Mouse (Mus musculus) MEL (cell line): ENCODE data around the gene Nt5dc3. TPM values are rescaled to one million over a fixed set of nuclear protein-coding genes. Genes with fewer than 3 reads are reported as not detected.

Source experiments
- DNase-seq: peaks from one replicate; pipeline ENCODE4 v3.0.0; 2011; ENCODE audit warnings: low read depth, low spot score
- H3K27ac ChIP-seq: 2 replicates; pipeline ENCODE4 v1.5.1; 2012; ENCODE audit warnings: low read depth, mild to moderate bottlenecking, control low read depth, low read length, moderate library complexity; ENCODE audit not compliant: control insufficient read depth
- H3K27me3 ChIP-seq, 2 experiments: fragments of 150-350 bp in 1 of 2; sonication (generic) in 1 of 2; 2 replicates each; pipeline ENCODE4 v1.6.1; 2012; ENCODE audit warnings: low read length in 2 of 2, mild to moderate bottlenecking in 2 of 2, improper control_type of control experiment in 1 of 2, moderate library complexity in 1 of 2; ENCODE audit not compliant: insufficient read depth in 2 of 2, control insufficient read depth in 1 of 2
- H3K36me3 ChIP-seq, 2 experiments: 2 replicates each; pipeline ENCODE4 v1.6.1; 2012 to 2014; ENCODE audit warnings: low read length in 2 of 2, improper control_type of control experiment in 1 of 2, inconsistent platforms in 1 of 2, mild to moderate bottlenecking in 1 of 2; ENCODE audit not compliant: insufficient read depth in 2 of 2, control insufficient read depth in 1 of 2
- H3K4me1 ChIP-seq, 2 experiments: fragments of 150-350 bp in 1 of 2; sonication (generic) in 1 of 2; 2 replicates each; pipeline ENCODE4 v1.6.1; 2012; ENCODE audit warnings: low read length in 2 of 2, improper control_type of control experiment in 1 of 2, mild to moderate bottlenecking in 1 of 2; ENCODE audit not compliant: insufficient read depth in 2 of 2, control insufficient read depth in 1 of 2
- H3K4me3 ChIP-seq, 2 experiments: fragments of 150-350 bp in 1 of 2; sonication (generic) in 1 of 2; 2 replicates each; pipeline ENCODE4 v1.5.1; 2012; ENCODE audit warnings: low read depth in 2 of 2, low read length in 2 of 2, mild to moderate bottlenecking in 2 of 2, moderate library complexity in 2 of 2, control low read depth in 1 of 2, improper control_type of control experiment in 1 of 2; ENCODE audit not compliant: control insufficient read depth in 1 of 2, insufficient read depth in 1 of 2
- H3K79me2 ChIP-seq: 2 replicates; pipeline ENCODE4 v1.6.1; 2012; ENCODE audit warnings: mild to moderate bottlenecking, low read length, moderate library complexity; ENCODE audit not compliant: control insufficient read depth, poor library complexity, insufficient read depth
- H3K9ac ChIP-seq: 2 replicates; pipeline ENCODE4 v1.6.1; 2012; ENCODE audit warnings: low read depth, mild to moderate bottlenecking, control low read depth, low read length, moderate library complexity; ENCODE audit not compliant: control insufficient read depth, poor library complexity, severe bottlenecking
- H3K9me3 ChIP-seq: fragments of 150-350 bp; sonication (generic); replicated peaks from 2 replicates; pipeline ENCODE4 v1.6.1; 2012; ENCODE audit warnings: mild to moderate bottlenecking, low read length, improper control_type of control experiment, moderate library complexity; ENCODE audit not compliant: insufficient read depth
- BHLHE40 ChIP-seq: IDR thresholded peaks from 2 replicates; pipeline ENCODE4 v1.6.1; 2012; ENCODE audit warnings: low read depth, mild to moderate bottlenecking, inconsistent platforms, low read length, improper control_type of control experiment, borderline replicate concordance
- CHD1 ChIP-seq: IDR thresholded peaks from 2 replicates; pipeline ENCODE4 v1.6.1; 2012; ENCODE audit warnings: low read depth, mild to moderate bottlenecking, inconsistent platforms, low read length, improper control_type of control experiment
- CHD2 ChIP-seq: IDR thresholded peaks from 2 replicates; pipeline ENCODE4 v1.6.1; 2011; ENCODE audit warnings: low read length, improper control_type of control experiment
- CTCF ChIP-seq, 3 experiments: IDR thresholded peaks in 2 of 3; conservative IDR thresholded peaks in 1 of 3; 2 replicates each; pipeline ENCODE4 v1.5.1; 2011 to 2012; ENCODE audit warnings: low read length in 3 of 3, low read depth in 2 of 3, mild to moderate bottlenecking in 2 of 3, improper control_type of control experiment in 1 of 3, inconsistent platforms in 1 of 3, mixed read lengths in 1 of 3, moderate library complexity in 1 of 3; ENCODE audit not compliant: control insufficient read depth in 1 of 3, insufficient read depth in 1 of 3, poor library complexity in 1 of 3, severe bottlenecking in 1 of 3
- E2F4 ChIP-seq: IDR thresholded peaks from 2 replicates; pipeline ENCODE4 v1.6.1; 2011; ENCODE audit warnings: low read depth, low read length, improper control_type of control experiment, borderline replicate concordance
- ELF1 ChIP-seq: IDR thresholded peaks from 2 replicates; pipeline ENCODE4 v1.6.1; 2014; ENCODE audit warnings: low read depth, mild to moderate bottlenecking, inconsistent platforms, low read length, improper control_type of control experiment, moderate library complexity
- EP300 ChIP-seq, 2 experiments: IDR thresholded peaks; 2 replicates each; pipeline ENCODE4 v1.6.1; 2011; ENCODE audit warnings: improper control_type of control experiment in 2 of 2, low read length in 2 of 2, low read depth in 1 of 2, mild to moderate bottlenecking in 1 of 2
- ETS1 ChIP-seq: IDR thresholded peaks from 2 replicates; pipeline ENCODE4 v1.6.1; 2012; ENCODE audit warnings: low read depth, mild to moderate bottlenecking, inconsistent platforms, low read length, improper control_type of control experiment, moderate library complexity
- GATA1 ChIP-seq: IDR thresholded peaks from 2 replicates; pipeline ENCODE4 v1.6.1; 2011; ENCODE audit warnings: low read depth, low read length, improper control_type of control experiment
- HCFC1 ChIP-seq: IDR thresholded peaks from 2 replicates; pipeline ENCODE4 v1.6.1; 2012; ENCODE audit warnings: low read depth, mild to moderate bottlenecking, inconsistent platforms, low read length, improper control_type of control experiment, moderate library complexity
- JUND ChIP-seq: IDR thresholded peaks from 2 replicates; pipeline ENCODE4 v1.6.1; 2011; ENCODE audit warnings: low read depth, mild to moderate bottlenecking, improper control_type of control experiment, low read length
- KAT2A ChIP-seq: conservative IDR thresholded peaks from 2 replicates; pipeline ENCODE4 v1.6.1; 2012; ENCODE audit warnings: low read depth, low read length, improper control_type of control experiment, inconsistent platforms
- MAFK ChIP-seq: IDR thresholded peaks from 2 replicates; pipeline ENCODE4 v1.6.1; 2011; ENCODE audit warnings: low read depth, mild to moderate bottlenecking, low read length, improper control_type of control experiment, borderline replicate concordance
- MAX ChIP-seq: IDR thresholded peaks from 2 replicates; pipeline ENCODE4 v1.6.1; 2011; ENCODE audit warnings: low read length, improper control_type of control experiment
- MAZ ChIP-seq: IDR thresholded peaks from 2 replicates; pipeline ENCODE4 v1.6.1; 2012; ENCODE audit warnings: low read depth, mild to moderate bottlenecking, inconsistent platforms, low read length, improper control_type of control experiment
- MEF2A ChIP-seq: IDR thresholded peaks from 2 replicates; pipeline ENCODE4 v1.6.1; 2014; ENCODE audit warnings: low read depth, mild to moderate bottlenecking, inconsistent platforms, low read length, improper control_type of control experiment; ENCODE audit not compliant: poor library complexity, insufficient replicate concordance, severe bottlenecking; ENCODE audit errors: extremely low read depth
- MXI1 ChIP-seq: IDR thresholded peaks from 2 replicates; pipeline ENCODE4 v1.6.1; 2011; ENCODE audit warnings: mild to moderate bottlenecking, low read depth, low read length, improper control_type of control experiment
- MYB ChIP-seq: IDR thresholded peaks from 2 replicates; pipeline ENCODE4 v1.6.1; 2011; ENCODE audit warnings: mild to moderate bottlenecking, low read depth, low read length, improper control_type of control experiment
- MYC ChIP-seq: IDR thresholded peaks from 2 replicates; pipeline ENCODE4 v1.6.1; 2011; ENCODE audit warnings: low read depth, mild to moderate bottlenecking, low read length, improper control_type of control experiment, moderate library complexity
- NELFE ChIP-seq: IDR thresholded peaks from 2 replicates; pipeline ENCODE4 v1.6.1; 2011; ENCODE audit warnings: low read depth, low read length, improper control_type of control experiment
- NRF1 ChIP-seq: IDR thresholded peaks from 2 replicates; pipeline ENCODE4 v1.6.1; 2014; ENCODE audit warnings: low read depth, mild to moderate bottlenecking, inconsistent platforms, low read length, improper control_type of control experiment, moderate library complexity; ENCODE audit not compliant: poor library complexity, insufficient read depth, severe bottlenecking
- POLR2A ChIP-seq, 2 experiments: IDR thresholded peaks; 2 replicates each; pipeline ENCODE4 v1.6.1; 2011 to 2012; ENCODE audit warnings: low read length in 2 of 2, mild to moderate bottlenecking in 2 of 2, control low read depth in 1 of 2, improper control_type of control experiment in 1 of 2, low read depth in 1 of 2, moderate library complexity in 1 of 2; ENCODE audit not compliant: control insufficient read depth in 1 of 2, insufficient read depth in 1 of 2, poor library complexity in 1 of 2
- POLR2AphosphoS2 ChIP-seq: IDR thresholded peaks from 2 replicates; pipeline ENCODE4 v1.6.1; 2011; ENCODE audit warnings: low read length, improper control_type of control experiment
- POLR2AphosphoS5 ChIP-seq: IDR thresholded peaks from 2 replicates; pipeline ENCODE4 v1.6.1; 2012; ENCODE audit warnings: low read depth, borderline replicate concordance, mild to moderate bottlenecking, inconsistent platforms, low read length, moderate library complexity, mixed read lengths
- RAD21 ChIP-seq: IDR thresholded peaks from 2 replicates; pipeline ENCODE4 v1.6.1; 2011; ENCODE audit warnings: mild to moderate bottlenecking, low read depth, low read length, improper control_type of control experiment
- RCOR1 ChIP-seq: IDR thresholded peaks from 2 replicates; pipeline ENCODE4 v1.6.1; 2012; ENCODE audit warnings: low read depth, mild to moderate bottlenecking, inconsistent platforms, low read length, improper control_type of control experiment
- SIN3A ChIP-seq: IDR thresholded peaks from 2 replicates; pipeline ENCODE4 v1.6.1; 2012; ENCODE audit warnings: low read length, improper control_type of control experiment, inconsistent platforms
- SMC3 ChIP-seq: IDR thresholded peaks from 2 replicates; pipeline ENCODE4 v1.6.1; 2011; ENCODE audit warnings: low read depth, low read length, improper control_type of control experiment
- TAL1 ChIP-seq: IDR thresholded peaks from 2 replicates; pipeline ENCODE4 v1.6.1; 2012; ENCODE audit warnings: mild to moderate bottlenecking, inconsistent platforms, low read length, moderate library complexity, mixed read lengths
- UBTF ChIP-seq: IDR thresholded peaks from 2 replicates; pipeline ENCODE4 v1.6.1; 2012; ENCODE audit warnings: low read depth, mild to moderate bottlenecking, inconsistent platforms, low read length, improper control_type of control experiment, moderate library complexity, borderline replicate concordance; ENCODE audit not compliant: insufficient read depth
- USF1 ChIP-seq: IDR thresholded peaks from 2 replicates; pipeline ENCODE4 v1.6.1; 2014; ENCODE audit warnings: low read depth, mild to moderate bottlenecking, inconsistent platforms, low read length, improper control_type of control experiment, moderate library complexity
- USF2 ChIP-seq, 2 experiments: IDR thresholded peaks; 2 replicates each; pipeline ENCODE4 v1.6.1; 2011 to 2012; ENCODE audit warnings: improper control_type of control experiment in 2 of 2, low read length in 2 of 2, borderline replicate concordance in 1 of 2, inconsistent platforms in 1 of 2, low read depth in 1 of 2, mild to moderate bottlenecking in 1 of 2; ENCODE audit not compliant: insufficient read depth in 1 of 2
- ZC3H11A ChIP-seq: IDR thresholded peaks from 2 replicates; pipeline ENCODE4 v1.6.1; 2012; ENCODE audit warnings: low read depth, mild to moderate bottlenecking, inconsistent platforms, low read length, improper control_type of control experiment
- ZKSCAN1 ChIP-seq: IDR thresholded peaks from 2 replicates; pipeline ENCODE4 v1.6.1; 2012; ENCODE audit warnings: low read depth, mild to moderate bottlenecking, inconsistent platforms, low read length, improper control_type of control experiment, moderate library complexity
- ZMIZ1 ChIP-seq: IDR thresholded peaks from 2 replicates; pipeline ENCODE4 v1.6.1; 2012; ENCODE audit warnings: low read depth, mild to moderate bottlenecking, inconsistent platforms, low read length, improper control_type of control experiment, moderate library complexity
- polyA plus RNA-seq, 2 experiments: library from polyadenylated mRNA; stranded (reverse) in 1 of 2; unstranded in 1 of 2; fragments of >175 nt in 1 of 2; fragments of >200 nt in 1 of 2; gene quantifications; 2 replicates each; pipeline versions ENCODE4 v1.2.1 to v1.2.4; 2012; ENCODE audit warnings: low replicate concordance in 2 of 2, low read depth in 1 of 2; ENCODE audit not compliant: insufficient read length in 2 of 2, insufficient read depth in 1 of 2, missing spikeins in 1 of 2
- total RNA-seq: library from RNA; depleted of rRNA; stranded (reverse); fragments of 300-350 nt; gene quantifications from 2 replicates; pipeline ENCODE4 v1.2.3, GENCODE M21; 2012; rRNA removed

Nt5dc3 gene
- 7.0 and 9.7 TPM in 2 replicates for total RNA-seq
- polyA plus RNA-seq, result 10 to 100 TPM in 1 of 2 experiments, not detected in 1; 15.6 TPM

- H3K4me1 ChIP-seq, result peaks cover 16 to 18% of the 10 kb centered on the region in 2 experiments
- H3K9ac ChIP-seq, result peak within 1 kb of the TSS; percentile 79
- no peaks in the 10 kb centered on the region for H3K27me3 ChIP-seq
- peak; percentile 98 for DNase-seq
- peak within 1 kb of the TSS; percentile 67 for H3K27ac ChIP-seq
- H3K9me3 ChIP-seq, result no peaks in the 10 kb centered on the region
- H3K36me3 ChIP-seq, result peaks cover 0 to 29% of the 10 kb centered on the region in 2 experiments; a peak in 2 of 4 replicates
- peaks cover 43% of the 10 kb centered on the region for H3K79me2 ChIP-seq
- peak within 1 kb of the TSS; percentile 75 to 97 for H3K4me3 ChIP-seq
- TF ChIP-seq SMC3, result no peak
- TF ChIP-seq E2F4, result no peak
- peak; percentile 78 for TF ChIP-seq ELF1
- peak; percentile 57; the same call in 1 of the 2 replicates for TF ChIP-seq RCOR1
- TF ChIP-seq ETS1, result peak; percentile 95
- TF ChIP-seq USF2 (IDR thresholded peaks at IDR 0.05; ENCODE audit: borderline replicate concordance in 1 of 2, insufficient read depth in 1 of 2, low read depth in 1 of 2, low read length in 2 of 2), result no peak
- no peak for TF ChIP-seq CHD2
- no peak for TF ChIP-seq ZC3H11A
- TF ChIP-seq POLR2AphosphoS2, result peak; percentile 87
- TF ChIP-seq MXI1, result peak; percentile 74
- TF ChIP-seq TAL1, result peak; percentile 65
- TF ChIP-seq MAX, result peak; percentile 78
- no peak for TF ChIP-seq HCFC1
- peak; percentile 79; the same call in 1 of the 2 replicates for TF ChIP-seq ZMIZ1
- peak; percentile 81 to 85 for TF ChIP-seq EP300 (IDR thresholded peaks at IDR 0.05; ENCODE audit: low read depth in 1 of 2, low read length in 2 of 2)
- peak; percentile 74; the same call in 1 of the 2 replicates for TF ChIP-seq MAZ
- TF ChIP-seq CHD1, result no peak
- 0 out of 2 replicates have a peak, but pooled peaks have one; percentile 4 for TF ChIP-seq NRF1
- TF ChIP-seq SIN3A, result peak; percentile 59
- TF ChIP-seq JUND, result peak; percentile 95
- no peak; the same call in 1 of the 2 replicates for TF ChIP-seq KAT2A
- peak; percentile 63 for TF ChIP-seq GATA1
- TF ChIP-seq POLR2A (IDR thresholded peaks at IDR 0.05; ENCODE audit: control insufficient read depth in 1 of 2, insufficient read depth in 1 of 2, low read depth in 1 of 2, low read length in 2 of 2, poor library complexity in 1 of 2), result peak; percentile 92 to 93
- peak; percentile 80 for TF ChIP-seq BHLHE40
- TF ChIP-seq RAD21, result no peak
- TF ChIP-seq MAFK, result no peak
- no peak for TF ChIP-seq MEF2A
- TF ChIP-seq MYB, result 0 out of 2 replicates have a peak, but pooled peaks have one; percentile 15
- no peak for TF ChIP-seq POLR2AphosphoS5
- peak; percentile 86 for TF ChIP-seq NELFE
- 0 out of 6 replicates have a peak, but pooled peaks of 1 of the 3 experiments have one; percentile 7 for TF ChIP-seq CTCF (IDR thresholded peaks at IDR 0.05 in 2 of 3, conservative IDR thresholded peaks at IDR 0.05 in 1 of 3; ENCODE audit: control insufficient read depth in 1 of 3, insufficient read depth in 1 of 3, low read depth in 2 of 3, low read length in 3 of 3, poor library complexity in 1 of 3, severe bottlenecking in 1 of 3)
- no peak for TF ChIP-seq ZKSCAN1
- peak; percentile 39 for TF ChIP-seq MYC
- TF ChIP-seq UBTF, result no peak
- TF ChIP-seq USF1, result peak; percentile 61
Observed at GRCm38 (mm10) chr10:86778398-86779116, at the start of gene Nt5dc3. Gene Nt5dc3 (plus strand): TSS chr10:86779005.
